ENCODE assay signal across 16 mouse cellular contexts in the genomic region with DNA sequence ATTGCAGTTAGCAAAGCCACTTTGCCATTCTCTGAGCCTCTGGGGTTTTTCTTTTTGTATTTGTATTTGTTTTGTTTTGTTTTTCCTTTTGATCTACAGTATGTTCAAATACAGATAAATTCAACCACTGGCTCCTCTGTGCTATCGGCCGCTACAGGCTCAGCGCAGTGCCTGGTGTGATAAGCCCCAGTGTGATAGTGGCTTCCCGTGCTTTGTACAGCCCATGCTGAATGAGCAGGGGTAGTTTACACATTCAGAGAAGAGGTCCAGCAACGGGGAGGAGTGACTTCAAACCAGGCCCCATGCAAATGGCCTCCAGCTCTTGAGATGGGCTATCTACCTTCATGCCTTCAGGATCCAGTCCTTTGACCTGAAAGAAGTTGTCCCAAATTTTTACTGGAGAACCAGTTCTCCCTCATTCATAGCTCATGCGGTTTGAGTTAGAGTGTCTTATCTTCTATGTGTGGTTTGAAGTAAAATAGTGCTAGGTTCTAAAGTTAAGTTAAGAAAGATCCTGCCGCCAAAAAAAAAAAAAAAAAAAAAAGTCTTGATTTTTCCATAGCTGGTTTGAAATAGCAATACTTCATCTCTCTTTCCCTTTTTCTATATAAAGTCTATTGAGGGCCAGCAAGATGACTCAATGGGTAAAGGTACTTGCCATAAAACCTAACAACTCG. TPM values are rescaled to one million over a fixed set of nuclear protein-coding genes. Genes with fewer than 3 reads are reported as not detected.
DNase-seq lines count a peak whose midpoint lies in the region; ATAC-seq and TF ChIP-seq lines count a peak whose summit lies in the region.
"Had no signal": no experiment of that assay in that cellular context is flagged by ENCODE, and none has a peak within 500 bp of the region (broad histone marks: within the 10 kb centered on the region; RNA-seq: fewer than 3 reads in every experiment).

No protein-coding gene starts in this region.

- intact Hi-C loops in gastrocnemius, postnatal 36 days (cut with DNase I) = no loop called here

- H3K4me3 ChIP-seq in midbrain, embryonic 11.5 days (ENCODE audit: low read depth, low read length) = no peak overlapping the region
- H3K4me3 ChIP-seq in midbrain, embryonic 10.5 days = no peak overlapping the region
- peak overlapping the region; percentile 42 for H3K4me3 ChIP-seq in erythroblast, embryonic 14.5 days (replicated peaks)
- H3K4me3 ChIP-seq in liver, postnatal 0 days (ENCODE audit: low read depth, low read length) = 0 out of 2 replicates have a peak overlapping the region, but pooled peaks have one; percentile 10
- no peak overlapping the region for H3K4me3 ChIP-seq in stomach, postnatal 0 days (ENCODE audit: low read depth, low read length)
- H3K4me3 ChIP-seq in forebrain, embryonic 16.5 days (replicated peaks; ENCODE audit: low read length) = no peak overlapping the region
- H3K4me3 ChIP-seq: forebrain, embryonic 13.5 days; heart, embryonic 15.5 days; limb, embryonic 15.5 days; midbrain, embryonic 12.5 days had no signal

- peak; percentile 74 for DNase-seq in midbrain, embryonic 11.5 days (ENCODE audit: low spot score, missing footprints)
- no peak for DNase-seq in midbrain, embryonic 10.5 days (ENCODE audit: low spot score)
- peak; percentile 70 for DNase-seq in liver, postnatal 0 days
- peak; percentile 49 for DNase-seq in stomach, postnatal 0 days (ENCODE audit: low spot score)
- DNase-seq in kidney, postnatal 25 days = no peak
- DNase-seq in gastrocnemius, postnatal 36 days = no peak
- DNase-seq: adrenal gland, postnatal 10 days; cerebellum, adult 18-20 months; kidney, postnatal 10 days had no signal

- H3K9me3 ChIP-seq in midbrain, embryonic 11.5 days (ENCODE audit: control insufficient read depth, low read length) = 0 out of 2 replicates have a peak, but pooled peaks cover 3% of the 10 kb centered on the region
- no peaks in the 10 kb centered on the region for H3K9me3 ChIP-seq in midbrain, embryonic 10.5 days (replicated peaks)
- peaks cover 3% of the 10 kb centered on the region; the same call in 1 of the 2 replicates for H3K9me3 ChIP-seq in erythroblast, embryonic 14.5 days (ENCODE audit: control insufficient read depth, low read length)
- H3K9me3 ChIP-seq in liver, postnatal 0 days (ENCODE audit: low read length) = no peaks in the 10 kb centered on the region
- H3K9me3 ChIP-seq in stomach, postnatal 0 days (ENCODE audit: control insufficient read depth, low read length) = no peaks in the 10 kb centered on the region
- H3K9me3 ChIP-seq in forebrain, embryonic 16.5 days (ENCODE audit: control insufficient read depth, low read length) = no peaks in the 10 kb centered on the region
- H3K9me3 ChIP-seq: heart, embryonic 15.5 days; limb, embryonic 15.5 days; midbrain, embryonic 12.5 days had no signal

- H3K27me3 ChIP-seq in midbrain, embryonic 11.5 days (ENCODE audit: control insufficient read depth, insufficient read depth, low read length) = peaks cover 4% of the 10 kb centered on the region; the same call in 1 of the 2 replicates
- H3K27me3 ChIP-seq in midbrain, embryonic 10.5 days (ENCODE audit: low read depth, poor library complexity, severe bottlenecking) = peaks cover 33% of the 10 kb centered on the region
- H3K27me3 ChIP-seq in erythroblast, embryonic 14.5 days (ENCODE audit: control insufficient read depth) = no peaks in the 10 kb centered on the region
- H3K27me3 ChIP-seq in liver, postnatal 0 days (ENCODE audit: insufficient read depth, low read length) = no peaks in the 10 kb centered on the region
- no peaks in the 10 kb centered on the region for H3K27me3 ChIP-seq in stomach, postnatal 0 days (ENCODE audit: control insufficient read depth, insufficient read depth, low read length)
- no peaks in the 10 kb centered on the region for H3K27me3 ChIP-seq in forebrain, embryonic 16.5 days (replicated peaks; ENCODE audit: control insufficient read depth, insufficient read depth, low read length)
- H3K27me3 ChIP-seq: forebrain, embryonic 13.5 days; heart, embryonic 15.5 days had no signal

- WGBS in midbrain, embryonic 11.5 days = 77% methylated on average over 8 of the region's 8 CpGs
- 82% methylated on average over 8 of the region's 8 CpGs for WGBS in midbrain, embryonic 10.5 days
- WGBS in liver, postnatal 0 days (ENCODE audit: insufficient replicate concordance) = 48% methylated on average over 8 of the region's 8 CpGs
- WGBS in stomach, postnatal 0 days = 66% methylated on average over 8 of the region's 8 CpGs
- 78% methylated on average over 8 of the region's 8 CpGs for WGBS in forebrain, embryonic 16.5 days

- H3K4me1 ChIP-seq in midbrain, embryonic 11.5 days (ENCODE audit: control insufficient read depth, insufficient read depth, low read length) = no peaks in the 10 kb centered on the region
- H3K4me1 ChIP-seq in midbrain, embryonic 10.5 days = peaks cover 9% of the 10 kb centered on the region; the same call in 1 of the 2 replicates
- peaks cover 91% of the 10 kb centered on the region for H3K4me1 ChIP-seq in erythroblast, embryonic 14.5 days (ENCODE audit: control insufficient read depth)
- peaks cover 16% of the 10 kb centered on the region for H3K4me1 ChIP-seq in liver, postnatal 0 days (ENCODE audit: insufficient read depth)
- H3K4me1 ChIP-seq in stomach, postnatal 0 days (replicated peaks; ENCODE audit: control insufficient read depth, insufficient read depth) = no peaks in the 10 kb centered on the region
- no peaks in the 10 kb centered on the region for H3K4me1 ChIP-seq in forebrain, embryonic 16.5 days (replicated peaks; ENCODE audit: control insufficient read depth, insufficient read depth, low read length)
- H3K4me1 ChIP-seq: forebrain, embryonic 13.5 days; limb, embryonic 15.5 days; midbrain, embryonic 12.5 days had no signal

- H3K36me3 ChIP-seq in midbrain, embryonic 11.5 days (ENCODE audit: control insufficient read depth, insufficient read depth, low read length) = no peaks in the 10 kb centered on the region
- H3K36me3 ChIP-seq in midbrain, embryonic 10.5 days = no peaks in the 10 kb centered on the region
- peaks cover 8% of the 10 kb centered on the region for H3K36me3 ChIP-seq in erythroblast, embryonic 14.5 days (ENCODE audit: control insufficient read depth)
- no peaks in the 10 kb centered on the region for H3K36me3 ChIP-seq in liver, postnatal 0 days (replicated peaks; ENCODE audit: insufficient read depth, low read length)
- no peaks in the 10 kb centered on the region for H3K36me3 ChIP-seq in stomach, postnatal 0 days (ENCODE audit: control insufficient read depth, insufficient read depth, low read length)
- H3K36me3 ChIP-seq in forebrain, embryonic 16.5 days (ENCODE audit: control insufficient read depth, insufficient read depth) = no peaks in the 10 kb centered on the region
- H3K36me3 ChIP-seq: heart, embryonic 15.5 days; limb, embryonic 15.5 days; midbrain, embryonic 12.5 days had no signal

- H3K27ac ChIP-seq in midbrain, embryonic 11.5 days (ENCODE audit: low read depth, low read length) = no peak overlapping the region
- H3K27ac ChIP-seq in midbrain, embryonic 10.5 days (replicated peaks) = no peak overlapping the region
- peak overlapping the region; percentile 83 for H3K27ac ChIP-seq in liver, postnatal 0 days (ENCODE audit: low read depth)
- H3K27ac ChIP-seq in stomach, postnatal 0 days (replicated peaks) = no peak overlapping the region
- H3K27ac ChIP-seq in forebrain, embryonic 16.5 days (ENCODE audit: low read length) = no peak overlapping the region
- H3K27ac ChIP-seq: forebrain, embryonic 13.5 days; heart, embryonic 15.5 days; hindbrain, postnatal 0 days; limb, embryonic 15.5 days; midbrain, embryonic 12.5 days had no signal

- H3K9ac ChIP-seq in midbrain, embryonic 11.5 days (ENCODE audit: low read length) = no peak overlapping the region
- no peak overlapping the region; the same call in 1 of the 2 replicates for H3K9ac ChIP-seq in liver, postnatal 0 days (replicated peaks)
- H3K9ac ChIP-seq in stomach, postnatal 0 days (ENCODE audit: low read length) = no peak overlapping the region
- no peak overlapping the region for H3K9ac ChIP-seq in forebrain, embryonic 16.5 days (replicated peaks; ENCODE audit: low read depth, low read length)
- H3K9ac ChIP-seq: forebrain, embryonic 13.5 days; heart, embryonic 15.5 days; limb, embryonic 15.5 days; midbrain, embryonic 12.5 days had no signal

- peak; percentile 99 for TF ChIP-seq EP300 in liver, postnatal 0 days (IDR thresholded peaks at IDR 0.05; ENCODE audit: low read depth)
- no peak for TF ChIP-seq EP300 in stomach, postnatal 0 days (optimal IDR thresholded peaks at IDR 0.05)

- ATAC-seq in midbrain, embryonic 11.5 days (ENCODE audit: low FRiP score) = no peak
- peak; percentile 96 for ATAC-seq in liver, postnatal 0 days
- ATAC-seq in stomach, postnatal 0 days (ENCODE audit: low FRiP score, low TSS enrichment) = no peak
- ATAC-seq in forebrain, embryonic 16.5 days = no peak
- ATAC-seq: forebrain, embryonic 13.5 days; hindbrain, postnatal 0 days had no signal

- H3K4me2 ChIP-seq in midbrain, embryonic 11.5 days = no peak overlapping the region
- peak overlapping the region; percentile 60 for H3K4me2 ChIP-seq in liver, postnatal 0 days (ENCODE audit: low read depth, low read length)
- H3K4me2 ChIP-seq in stomach, postnatal 0 days (replicated peaks; ENCODE audit: low read depth) = no peak overlapping the region
- no peak overlapping the region for H3K4me2 ChIP-seq in forebrain, embryonic 16.5 days (ENCODE audit: low read length)
- H3K4me2 ChIP-seq: forebrain, embryonic 13.5 days; heart, embryonic 15.5 days; limb, embryonic 15.5 days; midbrain, embryonic 12.5 days had no signal

- TF ChIP-seq CTCF in liver, postnatal 0 days (IDR thresholded peaks at IDR 0.05; ENCODE audit: low read depth) = no peak
- TF ChIP-seq CTCF in stomach, postnatal 0 days (IDR thresholded peaks at IDR 0.05; ENCODE audit: low read depth) = no peak

RNA-seq across cellular contexts. Expression of a gene that starts 8.5 kb away (rescaled TPM):
- polyA plus RNA-seq in midbrain, embryonic 11.5 days (2014; fragmentation: Nextera tagmentation; extraction: Ambion mirVana) = 8.7 and 8.8 TPM in 2 replicates
- 8.5 and 12.7 TPM in 2 replicates for polyA plus RNA-seq in midbrain, embryonic 10.5 days (2016; fragmentation: Nextera tagmentation; extraction: Ambion mirVana)
- 171 and 228 TPM in 2 replicates for polyA plus RNA-seq in erythroblast, embryonic 14.5 days (2012)
- polyA plus RNA-seq in liver, postnatal 0 days (2015; fragmentation: Nextera tagmentation; extraction: Ambion mirVana) = 21.2 and 22.9 TPM in 2 replicates
- polyA plus RNA-seq in stomach, postnatal 0 days (2015; fragmentation: Nextera tagmentation; extraction: Ambion mirVana) = 29.8 and 31.8 TPM in 2 replicates
- polyA plus RNA-seq in forebrain, embryonic 16.5 days (2015; fragmentation: Nextera tagmentation; extraction: Ambion mirVana) = 0.46 and 0.79 TPM in 2 replicates
- 10 to 100 TPM; 15.0 to 39.3 TPM for total RNA-seq in gastrocnemius, postnatal 36 days (2021)

Comparison
In these comparisons a context has a peak if more than half of its experiments do, and no peak if none do; other contexts are left out.
1. DNase-seq: peak in midbrain, embryonic 11.5 days (single experiment), liver, postnatal 0 days (single experiment) and stomach, postnatal 0 days (single experiment); none in midbrain, embryonic 10.5 days (single experiment), kidney, postnatal 25 days (0 of 2) and gastrocnemius, postnatal 36 days (0 of 2).
2. H3K4me3 ChIP-seq: peak in erythroblast, embryonic 14.5 days (single experiment) and liver, postnatal 0 days (single experiment); none in midbrain, embryonic 11.5 days (single experiment), midbrain, embryonic 10.5 days (single experiment), stomach, postnatal 0 days (single experiment) and forebrain, embryonic 16.5 days (single experiment).